Mouse (Mus musculus): ENCODE measurements around the gene Armh4.
"Not testable (repeated sequence)": the region's sequence is repeated elsewhere in the genome, so short reads cannot be mapped to it uniquely, and the experiment has no call there.

Armh4 gene

GRCm38 (mm10) chr14:49782715-49783531 is at the start of gene Armh4:
Gene Armh4 (minus strand): TSS chr14:49783383.
- DNase-seq (ENCODE audit: low read depth, low spot score): no peak

DNA sequence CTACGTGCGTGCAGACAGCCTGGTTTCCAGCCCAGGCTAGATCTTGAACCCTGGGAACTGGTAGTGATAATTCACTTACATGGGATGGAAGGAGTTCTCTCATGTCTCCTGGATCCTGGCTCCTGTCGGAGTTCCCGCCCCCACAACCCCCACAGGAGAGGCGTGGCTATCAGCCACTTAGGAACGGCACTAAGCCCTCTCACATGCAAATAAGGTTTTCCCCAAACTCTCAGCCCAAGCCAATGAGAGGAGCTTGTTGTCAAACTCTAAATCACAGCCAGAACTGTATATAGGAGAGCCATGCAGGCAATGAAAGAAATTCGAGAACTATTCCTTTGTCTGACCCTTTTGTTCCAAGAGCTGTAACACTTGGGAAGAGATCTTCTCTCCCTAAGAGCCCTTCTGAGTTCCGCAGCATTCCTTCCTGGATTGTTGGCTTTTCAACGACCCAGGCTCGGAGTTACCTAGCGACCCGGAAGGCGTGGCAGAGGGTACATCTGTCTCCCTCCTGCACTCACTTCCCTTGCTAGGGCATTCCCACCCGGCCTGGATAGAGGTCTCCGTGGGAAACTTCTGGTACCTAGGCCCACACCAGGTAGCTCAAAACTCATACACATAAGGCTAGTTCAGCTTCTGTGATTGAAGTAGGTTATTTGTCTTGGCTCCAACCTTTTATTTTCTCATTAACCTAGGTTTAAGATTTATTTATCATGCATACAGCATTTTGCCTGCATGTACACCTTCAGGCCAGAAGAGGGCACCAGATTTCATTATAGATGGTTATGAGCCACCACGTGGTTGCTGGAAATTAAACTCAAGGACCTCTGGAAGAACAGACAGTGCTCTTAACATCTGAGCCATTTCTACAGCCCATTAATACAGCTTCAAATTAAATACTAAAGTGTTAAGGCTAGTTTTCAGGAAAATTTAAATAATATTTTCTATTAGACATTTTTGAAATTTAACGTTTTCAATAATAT is 46.3 kb upstream of the Armh4 start:
- no peak for DNase-seq (ENCODE audit: low read depth, low spot score)

- not testable (repeated sequence) for DNase-seq (ENCODE audit: low read depth, low spot score)
These were observed 36.7 kb upstream of the Armh4 start for GRCm38 (mm10) chr14:49819721-49820440.

GRCm38 (mm10) chr14:49818713-49819208 is 35.6 kb upstream of the Armh4 start:
- DNase-seq (ENCODE audit: low read depth, low spot score): not testable (repeated sequence)

DNA sequence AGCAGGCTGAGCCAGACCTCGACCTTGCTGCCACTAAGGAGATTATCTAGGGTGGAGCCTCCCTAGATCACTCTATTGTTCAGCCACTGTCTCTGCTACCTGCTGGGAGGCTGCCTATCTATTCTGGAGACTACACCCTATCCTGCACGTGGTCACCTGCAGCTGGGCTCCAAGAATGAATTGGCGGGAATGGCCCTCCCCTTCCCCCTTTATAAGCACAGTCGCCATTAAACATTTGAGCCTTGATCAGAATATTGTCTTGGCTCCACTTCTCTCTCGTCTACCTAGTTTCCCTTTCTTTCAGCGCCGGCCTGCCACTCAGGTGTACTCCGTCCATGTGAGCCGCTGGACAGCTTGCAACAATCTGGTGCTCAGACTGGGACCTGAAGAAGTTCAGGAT is 29.8 kb upstream of the Armh4 start:
- not testable (repeated sequence) for DNase-seq (ENCODE audit: low read depth, low spot score)

- DNase-seq (ENCODE audit: low read depth, low spot score): not testable (repeated sequence)
These were observed 21.9 kb upstream of the Armh4 start for GRCm38 (mm10) chr14:49805051-49805450.

- no peak for DNase-seq (ENCODE audit: low read depth, low spot score)
These were observed 18.3 kb upstream of the Armh4 start for GRCm38 (mm10) chr14:49801444-49801843.

GRCm38 (mm10) chr14:49793948-49794347 is 10.8 kb upstream of the Armh4 start:
- DNase-seq (ENCODE audit: low read depth, low spot score): no peak

DNA sequence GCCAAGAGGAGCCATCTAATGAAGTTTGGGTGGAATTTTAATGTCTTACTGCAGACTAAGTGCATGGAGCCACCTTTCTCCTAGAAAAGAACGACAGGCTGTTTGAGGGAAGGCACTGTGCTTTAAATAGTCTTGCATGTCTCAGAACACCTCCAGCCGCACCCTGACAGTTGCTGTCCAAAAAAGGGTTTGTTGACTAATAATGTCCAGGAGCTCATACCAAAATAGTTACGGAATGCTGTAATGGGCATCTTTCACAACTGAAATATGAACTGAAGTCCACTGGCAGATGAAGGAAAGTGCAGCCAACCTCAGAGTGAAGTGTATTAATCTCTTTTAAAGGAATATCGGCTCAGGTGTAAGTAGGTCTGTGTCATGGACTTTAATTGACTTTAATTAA is 7.4 kb upstream of the Armh4 start:
- no peak for DNase-seq (ENCODE audit: low read depth, low spot score)

DNA sequence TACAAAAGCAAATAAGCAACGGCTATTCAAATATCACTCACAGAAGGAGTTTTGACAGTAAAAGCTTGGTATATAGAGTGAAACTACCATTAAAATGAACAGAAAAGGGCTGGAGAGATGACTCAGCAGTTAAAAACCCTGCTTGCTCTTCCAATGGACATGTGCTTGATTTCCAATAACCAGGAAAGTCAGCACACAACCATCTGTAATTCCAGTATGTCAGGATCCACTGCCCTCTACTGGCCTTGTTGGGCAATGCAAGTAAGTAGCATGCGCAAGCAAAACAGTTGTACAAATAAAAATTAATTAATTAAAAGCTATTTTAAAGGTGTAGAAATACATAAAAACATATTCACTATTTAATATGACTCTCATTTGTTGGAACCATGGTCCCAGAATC is 2.6 kb upstream of the Armh4 start:
- DNase-seq (ENCODE audit: low read depth, low spot score): no peak

GRCm38 (mm10) chr14:49783866-49784265 is 683 bp upstream of the Armh4 start:
- no peak for DNase-seq (ENCODE audit: low read depth, low spot score)

DNA sequence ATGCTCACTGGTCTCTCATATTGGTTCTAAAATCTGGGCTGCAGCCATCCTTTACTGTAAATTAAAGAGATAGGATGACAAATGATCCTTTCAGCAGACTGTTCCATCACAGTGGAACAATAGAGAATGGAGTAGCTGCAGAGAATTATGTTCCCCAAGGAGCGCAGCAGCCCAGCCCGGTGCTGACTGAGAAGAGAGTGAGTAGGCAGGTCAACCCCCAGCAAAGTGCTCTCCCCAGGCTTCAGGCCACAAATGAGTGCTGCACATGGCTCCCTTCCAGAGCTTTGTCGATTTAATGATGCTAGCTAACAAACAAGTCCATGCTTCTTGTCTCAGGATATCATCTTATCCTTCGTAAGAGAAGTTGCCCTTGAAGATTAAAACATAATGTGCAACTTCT is 2.8 kb downstream of the Armh4 start:
- DNase-seq (ENCODE audit: low read depth, low spot score): no peak

DNA sequence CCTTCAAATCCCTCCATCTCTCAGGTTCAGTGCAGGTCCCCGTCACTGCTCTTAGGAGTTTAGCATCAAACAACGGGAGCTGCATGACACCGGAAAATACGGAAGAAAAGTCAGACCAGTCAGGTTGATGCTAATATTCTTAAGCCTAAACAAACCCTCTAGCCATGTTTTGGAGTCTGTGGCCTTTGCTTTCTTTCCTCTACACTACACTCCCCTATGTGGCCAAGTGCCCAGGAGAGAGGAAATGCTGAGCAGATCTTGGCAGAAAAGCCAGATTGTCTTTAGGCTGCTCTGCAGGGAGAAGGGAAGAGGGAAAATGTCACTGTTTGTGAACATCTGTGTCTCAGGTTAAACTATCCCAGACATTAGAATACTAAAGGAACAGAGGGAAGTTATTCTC is 5.6 kb downstream of the Armh4 start:
- not testable (repeated sequence) for DNase-seq (ENCODE audit: low read depth, low spot score)

DNA sequence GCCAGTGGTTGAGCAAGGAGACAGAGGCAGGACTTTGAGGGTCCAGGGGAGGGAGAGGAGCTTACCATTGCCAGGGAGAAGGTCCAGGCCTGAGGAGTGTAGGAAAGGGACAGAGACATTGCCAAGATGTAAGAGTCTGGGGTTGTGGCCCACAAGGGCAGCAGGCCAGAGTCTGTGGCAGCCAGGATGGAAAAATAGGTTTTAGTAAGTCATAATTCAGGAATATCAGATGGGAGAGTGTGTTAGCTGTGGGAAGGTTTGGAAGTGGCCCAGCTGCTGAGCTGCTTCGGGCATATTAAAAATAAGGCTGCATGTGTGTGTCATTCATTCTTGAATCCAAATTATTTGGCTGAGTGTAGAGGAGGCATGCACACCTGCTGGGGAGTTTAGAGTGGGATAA is 11.4 kb downstream of the Armh4 start:
- DNase-seq (ENCODE audit: low read depth, low spot score): no peak

DNA sequence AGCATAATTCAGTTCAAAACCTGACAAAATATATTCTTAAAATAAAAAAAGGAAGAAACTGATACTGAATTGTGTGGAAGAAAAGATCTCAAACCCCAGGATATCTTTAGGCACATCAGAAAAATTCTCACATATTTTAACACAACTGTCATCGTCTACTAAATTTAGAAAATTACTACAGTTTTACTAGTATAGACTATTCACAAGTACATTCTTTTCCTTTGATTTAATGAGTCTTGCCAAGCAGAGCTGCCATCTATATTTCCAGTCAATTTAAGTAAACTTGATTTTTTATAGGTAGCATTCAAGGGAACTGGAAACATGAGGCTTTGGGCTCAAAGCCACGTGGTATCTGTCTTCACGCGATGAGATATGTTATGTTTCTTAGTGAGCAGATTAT is 16.6 kb downstream of the Armh4 start:
- DNase-seq (ENCODE audit: low read depth, low spot score): no peak

GRCm38 (mm10) chr14:49755845-49756244 is 27.3 kb downstream of the Armh4 start:
- no peak for DNase-seq (ENCODE audit: low read depth, low spot score)

GRCm38 (mm10) chr14:49752614-49753013 is 30.6 kb downstream of the Armh4 start:
- no peak for DNase-seq (ENCODE audit: low read depth, low spot score)

- DNase-seq (ENCODE audit: low read depth, low spot score): no peak
These were observed 37.3 kb downstream of the Armh4 start for GRCm38 (mm10) chr14:49745874-49746273.

- no peak for DNase-seq (ENCODE audit: low read depth, low spot score)
These were observed 39.1 kb downstream of the Armh4 start for GRCm38 (mm10) chr14:49743946-49744526.

GRCm38 (mm10) chr14:49739328-49739727 is 43.9 kb downstream of the Armh4 start:
- no peak for DNase-seq (ENCODE audit: low read depth, low spot score)

DNA sequence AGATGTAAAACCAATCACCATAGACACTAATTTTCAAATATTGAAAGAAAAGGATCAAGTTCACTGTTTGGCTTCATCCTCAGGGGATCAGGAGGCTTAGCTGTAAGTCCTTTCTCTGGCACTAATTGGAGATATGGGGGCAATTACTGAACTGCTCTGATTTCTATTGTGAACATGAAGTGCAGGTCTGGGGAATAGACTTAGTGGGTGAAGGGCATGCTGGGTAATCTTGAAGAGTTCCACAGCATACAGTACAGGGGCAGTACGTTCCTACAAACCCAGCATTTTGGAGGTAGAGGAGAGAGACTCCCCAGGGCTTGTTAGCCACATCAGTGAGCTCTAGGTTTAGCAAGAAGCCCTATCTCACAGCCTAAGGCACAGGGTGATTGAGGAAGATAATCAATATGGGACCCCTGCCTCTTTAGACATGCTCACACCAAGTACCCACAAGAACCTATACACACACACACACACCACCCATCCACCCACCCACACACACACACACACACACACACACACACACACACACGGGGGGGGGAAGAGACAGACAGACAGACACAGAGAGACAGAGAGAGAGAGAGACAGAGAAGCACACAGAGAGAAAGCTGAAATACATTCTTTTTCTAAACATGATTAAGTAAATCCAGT is 44.6 kb downstream of the Armh4 start:
- no peak for DNase-seq (ENCODE audit: low read depth, low spot score)
